Mouse (Mus musculus): Measurements from ENCODE around the gene Pnpla6. TPM values are rescaled to one million over a fixed set of nuclear protein-coding genes. Genes with fewer than 3 reads are reported as not detected.

The Pnpla6 gene
- polyA plus RNA-seq, 1 experiment from 2014 or later: 17.4 TPM

DNA sequence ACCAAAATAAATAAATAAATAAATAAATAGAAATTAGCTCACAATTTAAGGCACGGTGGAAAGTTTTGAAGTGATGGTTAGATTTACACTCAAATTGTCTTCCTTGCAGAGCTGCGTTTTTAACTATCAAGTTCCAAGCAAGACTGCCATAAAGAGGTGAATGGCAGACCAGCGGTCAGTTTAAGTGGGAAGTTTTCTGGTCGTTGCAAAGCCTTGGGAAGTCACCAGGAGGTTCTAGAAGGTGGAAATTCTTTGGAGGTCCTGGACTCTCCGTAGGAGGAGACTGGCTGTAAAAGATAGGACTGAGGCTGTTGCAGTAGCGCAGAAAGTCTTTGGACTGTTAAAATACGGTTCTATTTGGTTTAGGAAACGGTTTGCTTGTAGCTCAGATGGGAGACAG is 15.4 kb upstream of the Pnpla6 start:
- H3K9ac ChIP-seq (ENCODE audit: low read depth, low read length): peak overlapping the region; percentile 86
- H3K27me3 ChIP-seq (ENCODE audit: control insufficient read depth, insufficient read depth, low read length): no peaks in the 10 kb centered on the region
- peaks cover 18% of the 10 kb centered on the region for H3K36me3 ChIP-seq (ENCODE audit: control insufficient read depth, insufficient read depth, low read length)
- peak; percentile 39; the same call in 1 of the 2 replicates for ATAC-seq (ENCODE audit: low FRiP score)
- WGBS: 11% methylated on average over 8 of the region's 8 CpGs
- DNase-seq (ENCODE audit: low spot score): no peak
- no peaks in the 10 kb centered on the region for H3K4me1 ChIP-seq (replicated peaks; ENCODE audit: control insufficient read depth, insufficient read depth, low read length)
- H3K4me2 ChIP-seq (replicated peaks; ENCODE audit: low read depth, low read length): peak overlapping the region; percentile 69
- H3K4me3 ChIP-seq (ENCODE audit: low read depth, low read length): peak overlapping the region; percentile 81
- peaks cover 2% of the 10 kb centered on the region; the same call in 1 of the 2 replicates for H3K9me3 ChIP-seq (ENCODE audit: control insufficient read depth, low read length)
- peak overlapping the region; percentile 77 for H3K27ac ChIP-seq (ENCODE audit: low read depth, low read length)

DNA sequence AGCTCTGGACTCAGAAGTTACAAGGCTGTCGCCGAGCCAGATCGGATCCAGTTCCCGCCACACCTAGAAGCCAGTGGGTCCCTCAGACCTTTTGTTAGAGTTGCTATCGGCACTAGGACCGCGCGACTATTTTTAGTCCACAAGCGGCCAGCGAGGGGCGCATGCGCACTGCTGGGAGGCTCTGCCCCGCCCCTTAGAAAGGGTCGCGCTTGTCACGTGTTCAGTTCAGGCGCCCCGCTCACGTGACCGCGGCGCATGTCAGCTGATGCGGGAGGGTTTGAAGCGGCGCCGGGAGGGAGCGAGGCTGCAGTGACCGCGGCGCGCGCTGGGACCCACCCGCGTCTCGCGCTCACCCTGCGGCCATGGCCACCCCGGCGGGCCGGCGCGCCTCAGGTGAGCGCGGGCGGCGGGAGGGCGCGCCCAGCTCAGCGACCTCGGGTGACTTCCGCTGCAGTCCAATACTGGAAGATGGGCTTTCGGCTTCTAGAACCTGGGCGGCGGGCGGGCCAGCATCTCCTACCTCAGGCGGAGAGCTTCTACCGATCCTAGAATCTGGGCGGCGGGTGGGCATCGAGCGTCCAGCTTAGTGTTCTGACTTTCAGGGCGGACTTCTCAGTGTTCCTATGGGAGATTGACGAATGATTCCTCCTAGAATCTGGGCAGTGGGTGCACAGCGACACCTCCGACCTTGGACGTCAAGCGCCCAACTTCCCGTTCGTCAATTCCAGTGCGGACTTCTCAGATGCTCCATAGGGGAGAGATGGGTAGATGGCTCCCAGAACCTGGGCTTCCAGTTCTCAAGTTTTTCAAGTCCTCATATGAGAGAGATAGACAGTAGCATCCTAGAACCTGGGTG is 14.7 kb upstream of the Pnpla6 start, which contains the start of gene Mcoln1:
Gene Mcoln1 (plus strand): TSS at position 223 of the 856 bp plus-strand sequence.
- WGBS: under 1% methylated on average over 70 of the region's 70 CpGs
- H3K9me3 ChIP-seq (ENCODE audit: control insufficient read depth, low read length): peaks cover 2% of the 10 kb centered on the region; the same call in 1 of the 2 replicates
- H3K9ac ChIP-seq (ENCODE audit: low read depth, low read length): peak within 1 kb of the TSS; percentile 86
- peak within 1 kb of the TSS; percentile 81 for H3K4me3 ChIP-seq (ENCODE audit: low read depth, low read length)
- H3K27ac ChIP-seq (ENCODE audit: low read depth, low read length): peak within 1 kb of the TSS; percentile 77
- DNase-seq (ENCODE audit: low spot score): peak; percentile 100
- peaks cover 11% of the 10 kb centered on the region for H3K36me3 ChIP-seq (ENCODE audit: control insufficient read depth, insufficient read depth, low read length)
- no peaks in the 10 kb centered on the region for H3K27me3 ChIP-seq (ENCODE audit: control insufficient read depth, insufficient read depth, low read length)
- H3K4me2 ChIP-seq (replicated peaks; ENCODE audit: low read depth, low read length): peak within 1 kb of the TSS; percentile 69
- ATAC-seq (ENCODE audit: low FRiP score): peak; percentile 95
- no peaks in the 10 kb centered on the region for H3K4me1 ChIP-seq (replicated peaks; ENCODE audit: control insufficient read depth, insufficient read depth, low read length)

DNA sequence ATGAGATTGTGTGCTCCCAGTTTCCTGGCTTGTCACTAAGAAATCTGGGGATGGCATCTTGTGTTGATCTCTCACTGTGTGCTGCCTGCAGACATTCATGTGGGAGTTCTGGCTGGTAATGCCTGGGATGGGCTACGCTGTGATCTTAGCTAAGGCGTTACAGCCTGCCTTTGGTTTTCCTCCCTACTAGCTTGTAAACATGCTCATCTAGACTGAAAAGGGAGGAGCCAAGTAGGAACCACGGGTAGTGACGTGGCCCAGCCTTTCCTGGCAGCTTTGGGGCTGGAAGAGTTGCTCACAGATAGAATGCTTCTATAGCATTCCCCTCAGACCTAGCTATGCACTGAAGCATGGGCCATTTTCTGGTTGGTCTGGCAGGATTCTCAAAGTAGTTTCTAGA is 13.0 kb upstream of the Pnpla6 start:
- Histone ChIP-seq H3K4me3 (ENCODE audit: low read depth, low read length) (no peak overlapping the region), H3K27ac (ENCODE audit: low read depth, low read length) (no peak overlapping the region), H3K9me3 (ENCODE audit: control insufficient read depth, low read length) (no peaks in the 10 kb centered on the region), H3K9ac (ENCODE audit: low read depth, low read length) (0 out of 2 replicates have a peak overlapping the region, but pooled peaks have one; percentile 31), H3K4me2 (replicated peaks; ENCODE audit: low read depth, low read length) (no peak overlapping the region), H3K27me3 (ENCODE audit: control insufficient read depth, insufficient read depth, low read length) (no peaks in the 10 kb centered on the region), H3K4me1 (replicated peaks; ENCODE audit: control insufficient read depth, insufficient read depth, low read length) (no peaks in the 10 kb centered on the region), H3K36me3 (ENCODE audit: control insufficient read depth, insufficient read depth, low read length) (no peaks in the 10 kb centered on the region; the same call in 1 of the 2 replicates)
- DNase-seq (ENCODE audit: low spot score) (no peak), ATAC-seq (ENCODE audit: low FRiP score) (no peak)
- 82% methylated on average over 4 of the region's 4 CpGs for WGBS

DNA sequence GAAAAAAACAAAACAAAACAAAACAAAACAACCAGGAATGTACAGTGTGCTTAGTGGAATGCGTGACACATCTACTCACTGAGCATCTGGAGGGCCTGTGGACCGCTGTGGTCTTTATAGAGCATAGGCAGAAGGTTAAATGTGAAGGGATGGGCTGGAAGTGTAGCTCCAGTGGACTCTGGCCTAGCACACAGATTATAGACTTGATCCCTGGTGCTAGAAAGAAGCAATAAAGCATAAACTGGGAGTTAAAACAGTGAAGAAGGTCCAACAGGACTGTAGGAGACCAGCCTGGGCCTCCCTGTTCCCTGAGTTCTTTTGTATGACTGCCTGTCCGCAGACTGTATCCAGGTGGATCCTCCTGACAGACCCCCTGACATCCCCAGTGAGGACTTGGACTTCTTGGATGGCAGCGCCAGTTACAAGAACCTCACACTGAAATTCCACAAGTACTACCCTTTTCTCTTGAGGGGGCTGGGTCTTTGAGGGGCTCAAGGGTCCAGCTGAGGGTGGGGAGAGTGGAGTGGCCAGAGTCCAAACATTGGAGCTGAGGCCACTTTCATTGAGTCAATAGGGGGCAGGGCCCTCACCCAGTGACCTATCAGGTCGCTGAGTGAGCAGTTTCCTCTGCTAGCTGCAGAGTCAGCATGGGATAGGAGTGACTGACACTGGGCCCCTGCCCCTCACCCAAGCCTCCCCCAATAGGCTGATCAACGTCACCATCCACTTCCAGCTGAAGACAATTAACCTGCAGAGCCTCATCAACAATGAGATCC is 7.0 kb upstream of the Pnpla6 start:
- Histone ChIP-seq H3K27ac (ENCODE audit: low read depth, low read length) (no peak overlapping the region), H3K27me3 (ENCODE audit: control insufficient read depth, insufficient read depth, low read length) (no peaks in the 10 kb centered on the region), H3K4me1 (replicated peaks; ENCODE audit: control insufficient read depth, insufficient read depth, low read length) (no peaks in the 10 kb centered on the region), H3K9ac (ENCODE audit: low read depth, low read length) (no peak overlapping the region), H3K36me3 (ENCODE audit: control insufficient read depth, insufficient read depth, low read length) (peaks cover 9% of the 10 kb centered on the region; the same call in 1 of the 2 replicates), H3K4me2 (replicated peaks; ENCODE audit: low read depth, low read length) (no peak overlapping the region), H3K4me3 (ENCODE audit: low read depth, low read length) (no peak overlapping the region), H3K9me3 (ENCODE audit: control insufficient read depth, low read length) (no peaks in the 10 kb centered on the region)
- DNase-seq (ENCODE audit: low spot score) (no peak), ATAC-seq (ENCODE audit: low FRiP score) (no peak)
- 86% methylated on average over 6 of the region's 6 CpGs for WGBS

DNA sequence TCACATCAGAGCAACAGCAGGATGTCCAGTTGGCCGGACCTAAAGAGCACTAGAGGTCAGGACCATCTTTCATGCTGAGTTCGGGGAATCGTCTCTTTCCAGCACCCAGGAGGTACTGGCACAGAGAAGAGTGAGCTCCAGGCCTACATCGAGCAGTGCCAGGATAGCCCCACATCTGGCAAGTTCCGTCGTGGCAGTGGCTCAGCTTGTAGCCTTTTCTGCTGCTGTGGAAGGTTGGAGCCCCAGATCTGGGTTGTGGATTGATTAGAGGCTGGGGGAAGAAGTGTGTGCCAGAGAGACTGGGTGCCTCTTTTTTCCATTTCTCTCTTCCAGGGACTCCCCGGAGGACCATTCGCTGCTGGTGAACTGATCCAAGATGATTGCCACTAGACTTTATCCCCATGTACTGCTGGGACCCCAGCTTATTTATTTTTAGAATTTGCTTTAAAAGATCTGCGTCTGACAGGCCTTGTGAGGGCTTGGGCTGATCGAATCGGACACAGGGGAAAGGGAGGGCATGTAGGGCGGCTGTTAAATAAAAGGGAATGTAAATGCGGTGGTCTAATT is 420 bp upstream of the Pnpla6 start:
- ATAC-seq (ENCODE audit: low FRiP score) (no peak), DNase-seq (ENCODE audit: low spot score) (no peak)
- Histone ChIP-seq H3K4me2 (replicated peaks; ENCODE audit: low read depth, low read length) (peak overlapping the region; percentile 84), H3K27ac (ENCODE audit: low read depth, low read length) (peak overlapping the region; percentile 19; the same call in 1 of the 2 replicates), H3K27me3 (ENCODE audit: control insufficient read depth, insufficient read depth, low read length) (no peaks in the 10 kb centered on the region), H3K36me3 (ENCODE audit: control insufficient read depth, insufficient read depth, low read length) (0 out of 2 replicates have a peak, but pooled peaks cover 3% of the 10 kb centered on the region), H3K4me3 (ENCODE audit: low read depth, low read length) (peak overlapping the region; percentile 49), H3K4me1 (replicated peaks; ENCODE audit: control insufficient read depth, insufficient read depth, low read length) (0 out of 2 replicates have a peak, but pooled peaks cover 2% of the 10 kb centered on the region), H3K9me3 (ENCODE audit: control insufficient read depth, low read length) (no peaks in the 10 kb centered on the region), H3K9ac (ENCODE audit: low read depth, low read length) (peak overlapping the region; percentile 48; the same call in 1 of the 2 replicates)
- WGBS: 36% methylated on average over 13 of the region's 13 CpGs

DNA sequence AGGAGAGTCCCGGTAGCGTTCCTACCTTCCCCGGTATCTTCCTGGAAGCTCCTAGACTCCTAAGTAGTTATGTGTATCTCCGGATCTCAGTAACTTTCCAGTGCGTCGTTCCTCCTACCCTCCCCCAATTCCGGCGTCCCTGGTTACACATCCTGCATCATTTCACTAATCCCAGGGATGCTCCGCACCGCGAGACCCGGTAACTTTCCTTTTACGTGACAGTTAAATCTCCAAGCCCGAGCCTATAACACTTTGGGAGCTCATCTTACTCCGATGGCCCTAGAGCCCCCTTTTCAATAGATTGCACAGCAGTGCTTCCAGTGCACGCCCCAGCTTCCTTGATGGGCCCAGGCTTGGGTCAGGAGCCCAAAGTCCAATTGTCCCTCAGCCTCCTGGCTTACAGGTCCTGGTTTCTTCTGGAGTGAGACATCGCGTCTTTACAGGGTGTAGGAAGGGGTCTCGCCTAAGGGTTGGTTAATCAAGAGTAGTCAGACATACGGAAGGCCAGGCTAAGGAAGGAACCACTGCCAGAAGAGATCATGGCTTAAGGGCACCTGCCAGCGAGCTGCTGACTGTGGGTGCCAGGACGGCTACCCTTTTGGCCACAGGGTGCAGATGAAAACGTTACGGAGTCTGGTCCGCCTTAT is 710 bp downstream of the Pnpla6 start:
- Histone ChIP-seq H3K4me3 (ENCODE audit: low read depth, low read length) (peak overlapping the region; percentile 49), H3K27ac (ENCODE audit: low read depth, low read length) (peak overlapping the region; percentile 10; the same call in 1 of the 2 replicates), H3K4me2 (replicated peaks; ENCODE audit: low read depth, low read length) (peak overlapping the region; percentile 84), H3K9ac (ENCODE audit: low read depth, low read length) (peak overlapping the region; percentile 48), H3K4me1 (replicated peaks; ENCODE audit: control insufficient read depth, insufficient read depth, low read length) (0 out of 2 replicates have a peak, but pooled peaks cover 2% of the 10 kb centered on the region), H3K36me3 (ENCODE audit: control insufficient read depth, insufficient read depth, low read length) (0 out of 2 replicates have a peak, but pooled peaks cover 3% of the 10 kb centered on the region), H3K27me3 (ENCODE audit: control insufficient read depth, insufficient read depth, low read length) (no peaks in the 10 kb centered on the region), H3K9me3 (ENCODE audit: control insufficient read depth, low read length) (no peaks in the 10 kb centered on the region)
- peak; percentile 16; the same call in 1 of the 2 replicates for ATAC-seq (ENCODE audit: low FRiP score)
- peak; percentile 61 for DNase-seq (ENCODE audit: low spot score)
- WGBS: under 1% methylated on average over 25 of the region's 25 CpGs

DNA sequence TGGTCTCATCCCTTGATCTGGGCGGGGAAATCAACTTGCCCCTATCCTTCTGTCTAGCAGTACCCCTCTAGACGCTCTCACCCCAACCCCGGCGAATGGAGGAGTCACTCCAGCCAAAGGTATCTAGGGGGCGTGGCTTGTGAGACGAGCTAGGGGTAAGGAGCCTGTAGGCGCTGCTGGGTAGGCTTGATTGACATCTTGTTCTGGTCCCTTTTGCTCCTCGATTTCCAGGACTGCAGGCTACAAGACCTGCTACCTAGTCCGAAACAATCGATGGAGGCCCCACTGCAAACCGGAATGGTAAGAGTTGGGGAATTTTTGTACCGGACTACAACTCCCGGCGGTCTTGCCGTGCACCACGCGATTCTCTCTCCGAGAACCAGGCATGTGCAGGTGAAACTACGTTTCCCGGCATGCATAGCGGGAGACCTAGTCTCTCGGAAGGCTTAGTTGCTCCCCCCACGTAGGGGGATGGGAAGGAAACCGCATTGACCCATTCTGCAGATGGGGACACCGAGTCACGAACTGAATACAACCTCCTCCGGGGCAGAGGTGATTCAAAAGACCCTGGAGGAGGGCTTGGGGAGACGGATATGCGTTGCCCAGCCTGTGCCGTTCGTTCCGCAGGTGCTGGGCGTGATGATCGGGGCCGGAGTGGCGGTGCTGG is 1.4 kb downstream of the Pnpla6 start:
- Histone ChIP-seq H3K4me1 (replicated peaks; ENCODE audit: control insufficient read depth, insufficient read depth, low read length) (0 out of 2 replicates have a peak, but pooled peaks cover 2% of the 10 kb centered on the region), H3K27me3 (ENCODE audit: control insufficient read depth, insufficient read depth, low read length) (no peaks in the 10 kb centered on the region), H3K9me3 (ENCODE audit: control insufficient read depth, low read length) (no peaks in the 10 kb centered on the region), H3K4me3 (ENCODE audit: low read depth, low read length) (peak overlapping the region; percentile 49), H3K4me2 (replicated peaks; ENCODE audit: low read depth, low read length) (peak overlapping the region; percentile 84), H3K36me3 (ENCODE audit: control insufficient read depth, insufficient read depth, low read length) (0 out of 2 replicates have a peak, but pooled peaks cover 3% of the 10 kb centered on the region), H3K27ac (ENCODE audit: low read depth, low read length) (no peak overlapping the region), H3K9ac (ENCODE audit: low read depth, low read length) (peak overlapping the region; percentile 48)
- DNase-seq (ENCODE audit: low spot score) (peak; percentile 93), ATAC-seq (ENCODE audit: low FRiP score) (peak; percentile 90)
- WGBS: 1% methylated on average over 36 of the region's 36 CpGs

Data from hindbrain, embryonic 11.5 days (tissue).